Mouse (Mus musculus) left cerebral cortex, postnatal 10 days (tissue): ENCODE measurements around the gene Zfp800. TPM values are rescaled to one million over a fixed set of nuclear protein-coding genes. Genes with fewer than 3 reads are reported as not detected.

Source experiments
- DNase-seq, 2 experiments: peaks; one replicate each; pipeline ENCODE4 v3.0.0; 2021 to 2022; ENCODE audit warnings: low spot score in 2 of 2, mixed read lengths in 1 of 2; ENCODE audit errors: extremely low spot score in 1 of 2
- intact Hi-C: fragments of 180-260 bp; cut with DNase I; formaldehyde crosslinking; loops from one replicate; pipeline ENCODE4 v1.15.1; 2025
- total RNA-seq, 2 experiments: library from RNA; stranded (reverse); gene quantifications; 2 replicates each; pipeline ENCODE4 v1.2.3; 2021

Zfp800 gene
- 10 to 100 TPM; 14.2 to 16.0 TPM for total RNA-seq

DNA sequence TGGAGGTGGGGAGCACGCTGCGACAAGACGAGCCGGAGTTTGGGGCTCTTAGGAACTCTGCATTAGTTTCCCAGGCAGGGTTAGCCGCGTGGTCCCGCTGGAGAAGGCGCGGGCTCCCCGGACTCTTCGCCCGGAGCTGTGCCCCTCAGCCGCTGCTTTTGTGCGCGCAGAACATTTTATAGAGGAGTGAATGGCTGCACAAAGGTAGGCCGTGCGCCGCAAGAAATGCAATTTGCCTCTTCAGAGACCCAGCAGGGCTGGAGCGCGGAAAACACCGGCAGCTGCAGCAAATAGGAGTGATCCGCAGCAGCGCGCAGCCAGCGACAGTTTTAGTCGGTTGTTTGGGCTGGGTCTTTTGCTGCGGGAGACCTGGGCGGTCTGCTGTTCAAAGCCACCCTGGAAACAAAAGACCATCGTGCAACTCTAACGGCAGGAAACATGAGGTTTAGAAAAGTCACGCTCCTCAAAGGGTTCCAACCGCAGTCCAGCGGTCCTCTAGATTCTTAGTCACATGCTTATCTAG, at the start of gene Zfp800:
Gene Zfp800, minus strand, starts transcription at position 325 of the 523 bp plus-strand sequence.
- peak in 1 of 2 experiments; percentile 21 for DNase-seq
- intact Hi-C loops = no loop called here

- no peak for DNase-seq
- intact Hi-C loops = no loop called here
Observed at GRCm38 (mm10) chr6:28431538-28431855, 33.7 kb upstream of the Zfp800 start.

- no peak for DNase-seq
- intact Hi-C loops = no loop called here
Observed at GRCm38 (mm10) chr6:28430795-28431537, 33.2 kb upstream of the Zfp800 start.

GRCm38 (mm10) chr6:28429870-28430269, 32.1 kb upstream of the Zfp800 start:
- intact Hi-C loops = no loop called here
- no peak for DNase-seq

- DNase-seq = no peak
- intact Hi-C loops = no loop called here
Observed at GRCm38 (mm10) chr6:28428290-28428689, 30.5 kb upstream of the Zfp800 start, which contains the start of gene Gcc1. Gene Gcc1, minus strand, starts transcription at chr6:28428390.

DNA sequence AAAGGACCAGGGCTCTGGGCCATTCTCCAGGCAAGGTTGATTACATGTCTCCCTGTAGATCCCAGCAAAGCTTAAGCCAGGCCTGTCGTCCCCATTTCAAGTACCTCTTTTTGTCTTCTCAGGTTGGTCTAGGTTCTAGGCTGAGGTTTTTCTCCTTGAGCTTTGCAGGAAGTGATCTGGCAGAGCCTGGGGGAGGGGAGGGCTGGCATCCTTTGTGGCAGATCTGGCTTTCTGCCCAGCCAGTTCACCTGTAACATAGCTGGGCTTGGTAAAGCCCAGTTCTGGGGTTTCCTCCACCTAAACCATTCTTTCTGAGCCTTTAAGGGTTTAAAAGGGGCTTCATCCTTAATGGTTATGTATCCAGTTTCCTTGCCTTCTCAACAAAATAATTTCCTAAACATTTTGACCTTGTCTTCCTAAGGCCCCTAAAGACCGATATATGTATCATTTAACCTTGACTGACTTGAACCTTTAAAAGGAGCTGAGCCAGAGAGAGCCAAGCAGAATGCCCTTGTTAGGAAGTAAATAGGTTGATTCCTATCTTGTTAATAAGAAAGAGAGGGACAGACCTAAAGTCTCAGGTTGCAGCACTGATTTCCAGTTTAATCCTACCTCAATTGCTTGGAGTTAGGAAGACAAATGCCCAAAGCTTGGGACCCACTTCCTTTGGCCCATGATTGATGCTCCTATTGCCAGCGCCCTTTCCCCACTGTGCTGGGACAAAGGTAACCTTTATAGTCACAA, 29.5 kb upstream of the Zfp800 start, which contains the start of gene Fscn3:
Gene Fscn3, plus strand, starts transcription at position 694 of the 744 bp plus-strand sequence.
- intact Hi-C loops = no loop called here
- no peak for DNase-seq

DNA sequence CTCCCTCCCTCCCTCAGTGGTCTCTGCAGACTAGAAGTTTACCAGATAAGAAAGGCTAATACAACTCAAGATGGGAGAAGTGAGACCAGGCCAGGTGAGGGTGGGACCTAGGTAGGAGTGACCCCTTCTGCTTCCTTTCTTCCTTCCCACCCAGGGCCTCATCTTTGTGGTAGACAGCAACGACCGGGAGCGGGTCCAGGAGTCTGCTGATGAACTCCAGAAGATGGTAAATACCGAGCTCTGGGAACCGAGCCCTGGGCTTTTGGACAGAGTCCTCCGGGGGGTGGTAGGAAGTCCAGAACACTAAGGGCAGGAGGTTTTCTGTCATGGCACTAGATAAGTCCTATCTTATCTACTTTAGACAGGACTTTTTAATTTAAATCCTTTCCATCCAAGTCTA, 27.2 kb upstream of the Zfp800 start:
- DNase-seq = no peak
- intact Hi-C loops = no loop called here

GRCm38 (mm10) chr6:28423767-28424695, 26.2 kb upstream of the Zfp800 start:
- peak in 1 of 2 experiments; percentile 74 for DNase-seq
- intact Hi-C loops = loop anchor here (5.0 kb wide), 1 partner anchor 207 kb away; no protein-coding TSS in a partner anchor

DNA sequence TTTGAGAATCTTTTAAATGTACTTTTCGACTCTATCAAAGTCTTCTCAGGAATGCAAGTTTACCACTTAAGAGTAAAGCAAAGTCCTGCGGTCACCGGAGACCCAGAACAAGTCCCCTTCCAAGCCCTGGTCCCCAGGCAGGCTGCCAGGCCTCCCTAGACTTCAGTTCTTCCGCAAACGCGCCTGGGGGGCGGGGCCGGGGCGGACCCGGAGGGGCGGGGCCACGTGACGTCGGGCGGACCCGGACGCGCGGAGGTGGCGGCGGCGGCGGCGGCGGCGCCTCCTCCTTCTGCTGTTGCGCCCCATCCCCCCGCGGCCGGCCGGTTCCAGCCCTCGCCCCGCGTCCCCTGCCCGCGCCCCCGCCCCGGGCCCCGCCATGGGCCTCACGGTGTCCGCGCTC, 25.5 kb upstream of the Zfp800 start, which contains the start of gene Arf5:
Gene Arf5, plus strand, starts transcription at position 248 of the 400 bp plus-strand sequence.
- DNase-seq = peak; percentile 88 to 97
- intact Hi-C loops = loop anchor here (5.0 kb wide), 1 partner anchor 206 kb away; no protein-coding TSS in a partner anchor

GRCm38 (mm10) chr6:28422651-28423290, 25.0 kb upstream of the Zfp800 start:
- DNase-seq = no peak
- intact Hi-C loops = loop anchor here (5.0 kb wide), 1 partner anchor 205 kb away; no protein-coding TSS in a partner anchor

DNA sequence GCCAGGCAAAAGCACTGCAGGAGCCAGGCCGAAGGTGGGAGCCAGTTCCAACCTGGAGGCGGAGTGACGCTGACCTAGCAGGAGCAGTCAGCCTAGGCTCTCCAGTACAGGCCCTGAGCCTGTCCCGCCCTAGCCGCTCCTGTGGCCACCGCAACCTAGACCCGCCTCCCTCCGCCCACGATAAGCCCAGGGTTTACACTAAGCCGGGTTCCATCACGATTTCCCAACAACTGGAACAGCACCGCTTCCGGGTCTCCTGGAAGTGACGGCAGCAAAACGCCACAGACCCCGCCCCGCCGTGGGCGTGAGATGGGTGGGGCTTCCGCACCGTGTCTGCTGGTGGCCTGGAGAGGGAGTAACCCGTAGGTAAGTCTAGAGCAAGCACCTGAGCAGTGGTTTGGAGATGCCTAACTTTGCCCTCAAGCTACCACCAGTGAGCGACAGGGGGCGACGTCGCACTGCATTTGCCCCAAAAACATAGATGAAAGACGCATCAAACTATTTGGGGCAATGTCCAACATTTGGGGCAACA, 23.7 kb upstream of the Zfp800 start:
- intact Hi-C loops = loop anchor here (5.0 kb wide), 1 partner anchor 204 kb away; no protein-coding TSS in a partner anchor
- peak; percentile 85 to 95 for DNase-seq

DNA sequence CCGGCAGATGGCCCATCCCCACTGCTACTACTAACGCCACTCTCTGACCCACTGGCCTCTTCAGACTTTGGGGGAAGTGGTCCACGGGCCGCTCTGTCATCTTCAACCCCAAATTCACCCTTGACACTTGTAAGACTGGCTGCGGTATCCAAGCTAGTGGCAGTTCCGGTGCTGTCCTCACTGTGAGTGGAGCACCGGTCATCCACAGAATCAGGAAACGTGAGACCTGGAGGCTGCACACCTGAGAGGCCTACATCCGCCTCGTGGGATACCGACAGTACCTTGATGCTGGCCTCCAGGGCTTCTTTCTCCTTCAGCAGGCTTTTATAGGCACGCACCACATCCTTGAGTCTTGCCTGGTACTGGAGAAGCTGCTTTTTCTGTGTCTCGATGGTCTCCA, 23.1 kb upstream of the Zfp800 start:
- DNase-seq = no peak
- intact Hi-C loops = loop anchor here (5.0 kb wide), 1 partner anchor 204 kb away; no protein-coding TSS in a partner anchor

GRCm38 (mm10) chr6:28420361-28420760, 22.6 kb upstream of the Zfp800 start:
- DNase-seq = no peak
- intact Hi-C loops = loop anchor here (5.0 kb wide), 1 partner anchor 203 kb away; no protein-coding TSS in a partner anchor

- intact Hi-C loops = loop anchor here (5.0 kb wide), 1 partner anchor 202 kb away; no protein-coding TSS in a partner anchor
- no peak for DNase-seq
Observed at GRCm38 (mm10) chr6:28419673-28420072, 21.9 kb upstream of the Zfp800 start.

GRCm38 (mm10) chr6:28418449-28418848, 20.6 kb upstream of the Zfp800 start:
- intact Hi-C loops = no loop called here
- DNase-seq = peak; percentile 56 to 94

- intact Hi-C loops = no loop called here
- DNase-seq = no peak
Observed at GRCm38 (mm10) chr6:28416981-28417380, 19.2 kb upstream of the Zfp800 start.

GRCm38 (mm10) chr6:28411236-28411635, 13.4 kb upstream of the Zfp800 start:
- intact Hi-C loops = no loop called here

GRCm38 (mm10) chr6:28410053-28410452, 12.2 kb upstream of the Zfp800 start:
- intact Hi-C loops = no loop called here
- DNase-seq = no peak

More at GRCm38 (mm10) chr6:28411236-28411635, 13.4 kb upstream of the Zfp800 start:
- DNase-seq = no peak
